Mouse (Mus musculus) bone marrow macrophage, adult 2 months (primary cell): ENCODE data around the gene Rsph9. TPM values are rescaled to one million over a fixed set of nuclear protein-coding genes. Genes with fewer than 3 reads are reported as not detected.

Experiments used
- H3K27ac ChIP-seq: 2 replicates; pipeline ENCODE4 v1.5.1; 2012; ENCODE audit warnings: low read depth, low read length; ENCODE audit not compliant: insufficient read depth
- H3K4me1 ChIP-seq: 2 replicates; pipeline ENCODE4 v1.6.1; 2012; ENCODE audit warnings: low read length; ENCODE audit not compliant: control insufficient read depth, insufficient read depth
- H3K4me3 ChIP-seq: 2 replicates; pipeline ENCODE4 v1.5.1; 2012; ENCODE audit warnings: mild to moderate bottlenecking, low read length, moderate library complexity; ENCODE audit not compliant: insufficient read depth
- CTCF ChIP-seq: IDR thresholded peaks from 2 replicates; pipeline ENCODE4 v1.5.1; 2012; ENCODE audit warnings: low read depth, mild to moderate bottlenecking, low read length, moderate library complexity
- POLR2A ChIP-seq: IDR thresholded peaks from 2 replicates; pipeline ENCODE4 v1.6.1; 2012; ENCODE audit warnings: mild to moderate bottlenecking, low read depth, low read length, borderline replicate concordance
- polyA plus RNA-seq: library from polyadenylated mRNA; stranded (reverse); fragments of >200 nt; gene quantifications from 2 replicates; pipeline ENCODE4 v1.2.4, GENCODE M21; 2012; ENCODE audit not compliant: missing spikeins, insufficient read depth, insufficient read length

Rsph9 gene
- polyA plus RNA-seq, 1 experiment: 8.6 TPM

DNA sequence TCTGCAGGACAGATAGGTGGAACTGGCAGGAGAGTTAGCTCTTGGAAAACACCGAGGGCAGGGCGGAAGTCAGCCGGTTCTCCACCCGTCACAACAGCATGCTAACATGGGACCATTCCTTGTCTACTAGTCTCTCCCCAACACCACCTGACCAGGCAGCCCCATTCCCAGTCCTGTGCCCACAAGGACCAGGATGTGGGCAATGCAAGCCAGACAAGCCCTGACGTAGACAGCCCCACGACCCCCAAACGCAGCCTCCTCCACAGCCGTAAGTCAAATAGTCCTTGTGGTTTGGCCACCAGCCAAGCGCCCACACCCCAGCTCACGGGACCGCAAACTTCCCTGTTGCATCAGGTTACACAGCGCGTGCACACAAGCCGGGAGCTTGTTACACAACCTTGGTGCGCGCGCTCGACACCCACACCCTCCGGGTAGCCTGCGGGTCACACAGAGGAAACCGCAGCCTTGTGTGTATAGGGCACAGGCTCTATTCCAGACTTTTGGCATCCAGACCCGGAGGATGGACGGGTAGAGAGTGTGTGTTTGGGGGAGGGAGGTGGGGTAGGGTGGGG lies 70.2 kb downstream of the Rsph9 start:
- peaks cover 17% of the 10 kb centered on the region for H3K4me1 ChIP-seq
- TF ChIP-seq POLR2A (no peak), CTCF (no peak)
- H3K4me3 ChIP-seq: peak overlapping the region; percentile 22
- H3K27ac ChIP-seq: no peak overlapping the region

Other genes starting within 250 kb of the Rsph9 start
- 53.8 and 58.0 TPM in 2 replicates for gene Vegfa, start 111.8 kb downstream of the Rsph9 start, polyA plus RNA-seq
- 71.9 and 73.2 TPM in 2 replicates for gene Mrps18a, start 33.2 kb downstream of the Rsph9 start, polyA plus RNA-seq
- gene Mad2l1bp, start 9.3 kb upstream of the Rsph9 start, polyA plus RNA-seq: 25.8 and 28.4 TPM in 2 replicates
- 126 and 134 TPM in 2 replicates for gene Gtpbp2, start 16.8 kb upstream of the Rsph9 start, polyA plus RNA-seq
- 13.7 and 14.4 TPM in 2 replicates for gene Polh, start 58.4 kb upstream of the Rsph9 start, polyA plus RNA-seq
- gene Xpo5, start 58.6 kb upstream of the Rsph9 start, polyA plus RNA-seq: 16.6 and 17.3 TPM in 2 replicates
- 29.9 and 30.7 TPM in 2 replicates for gene Polr1c, start 103.8 kb upstream of the Rsph9 start, polyA plus RNA-seq
- 121 and 143 TPM in 2 replicates for gene Yipf3, start 103.9 kb upstream of the Rsph9 start, polyA plus RNA-seq
- gene Lrrc73, start 109.3 kb upstream of the Rsph9 start, polyA plus RNA-seq: 0.58 TPM in 1 of 2 replicates, not detected in the other
- gene Tjap1, start 138.8 kb upstream of the Rsph9 start, polyA plus RNA-seq: 18.0 and 18.1 TPM in 2 replicates
- gene Dlk2, start 153.2 kb upstream of the Rsph9 start, polyA plus RNA-seq: not detected in 2 replicates
- gene Abcc10, start 184.1 kb upstream of the Rsph9 start, polyA plus RNA-seq: 5.4 and 7.2 TPM in 2 replicates
- 21.7 and 26.2 TPM in 2 replicates for gene Zfp318, start 239.5 kb upstream of the Rsph9 start, polyA plus RNA-seq